Mouse (Mus musculus) ES-E14 (cell line): ENCODE results near the gene Carmil1. TPM values are rescaled to one million over a fixed set of nuclear protein-coding genes. Genes with fewer than 3 reads are reported as not detected.

Source experiments
- DNase-seq: peaks from one replicate; pipeline ENCODE4 v3.0.0-alpha.2; 2013; ENCODE audit warnings: low read depth, low spot score
- H3K27ac ChIP-seq: 2 replicates; pipeline ENCODE4 v1.5.1; 2012; ENCODE audit warnings: low read depth, mild to moderate bottlenecking, low read length, moderate library complexity, mixed read lengths; ENCODE audit not compliant: poor library complexity, insufficient read depth, severe bottlenecking
- H3K36me3 ChIP-seq: 2 replicates; pipeline ENCODE4 v1.6.1; 2012; ENCODE audit warnings: mild to moderate bottlenecking, low read length, moderate library complexity, mixed read lengths; ENCODE audit not compliant: control insufficient read depth, poor library complexity, insufficient read depth, severe bottlenecking
- H3K4me1 ChIP-seq, 2 experiments: fragments of 150-350 bp in 1 of 2; sonication (generic) in 1 of 2; 2 replicates each; pipeline ENCODE4 v1.6.1; 2012; ENCODE audit warnings: low read length in 2 of 2, mild to moderate bottlenecking in 1 of 2, mixed read lengths in 1 of 2; ENCODE audit not compliant: control insufficient read depth in 2 of 2, insufficient read depth in 2 of 2, poor library complexity in 1 of 2
- H3K4me3 ChIP-seq, 2 experiments: fragments of 150-350 bp in 1 of 2; sonication (generic) in 1 of 2; 2 replicates each; pipeline ENCODE4 v1.5.1; 2012; ENCODE audit warnings: low read length in 2 of 2, low read depth in 1 of 2, mild to moderate bottlenecking in 1 of 2, mixed read lengths in 1 of 2; ENCODE audit not compliant: insufficient read depth in 1 of 2, poor library complexity in 1 of 2, severe bottlenecking in 1 of 2
- H3K9ac ChIP-seq: 2 replicates; pipeline ENCODE4 v1.6.1; 2012; ENCODE audit warnings: low read depth, mild to moderate bottlenecking, low read length, mixed read lengths; ENCODE audit not compliant: poor library complexity, insufficient read depth, severe bottlenecking
- H3K9me3 ChIP-seq: fragments of 150-350 bp; sonication (generic); 2 replicates; pipeline ENCODE4 v1.6.1; 2012; ENCODE audit warnings: low read depth, mild to moderate bottlenecking, low read length; ENCODE audit not compliant: control insufficient read depth, insufficient read depth
- CHD2 ChIP-seq: IDR thresholded peaks from 2 replicates; pipeline ENCODE4 v1.6.1; 2014; ENCODE audit warnings: mild to moderate bottlenecking, low read depth, low read length, inconsistent platforms
- HCFC1 ChIP-seq: IDR thresholded peaks from 2 replicates; pipeline ENCODE4 v1.6.1; 2012; ENCODE audit warnings: low read length, inconsistent platforms, borderline replicate concordance; ENCODE audit not compliant: insufficient read depth
- MAFK ChIP-seq: IDR thresholded peaks from 2 replicates; pipeline ENCODE4 v1.6.1; 2014; ENCODE audit warnings: mild to moderate bottlenecking, low read depth, low read length, inconsistent platforms; ENCODE audit not compliant: insufficient read depth
- ZC3H11A ChIP-seq: IDR thresholded peaks from 2 replicates; pipeline ENCODE4 v1.6.1; 2012; ENCODE audit warnings: low read depth, mild to moderate bottlenecking, inconsistent platforms, low read length, borderline replicate concordance
- ZNF384 ChIP-seq: IDR thresholded peaks from 2 replicates; pipeline ENCODE4 v1.6.1; 2012; ENCODE audit warnings: low read depth, low read length, inconsistent platforms
- in situ Hi-C, 2 experiments: fragments of 600-800 bp; cut with MboI; formaldehyde crosslinking; loops; one replicate each; pipeline ENCODE4 v1.15.1; 2025; ENCODE audit warnings: low sequenced_read_pairs in 2 of 2, inconsistent platforms in 1 of 2; ENCODE audit not compliant: unreplicated experiment in 2 of 2
- total RNA-seq: library from RNA; depleted of rRNA; stranded (reverse); fragments of 300-350 nt; gene quantifications from 2 replicates; pipeline ENCODE4 v1.2.3, GENCODE M21; 2012

Carmil1 gene
- total RNA-seq, 1 experiment = 17.0 TPM

- H3K36me3 ChIP-seq = no peaks in the 10 kb centered on the region; the same call in 1 of the 2 replicates
- H3K4me1 ChIP-seq = no peaks in the 10 kb centered on the region
- no peak for DNase-seq
- H3K27ac ChIP-seq = no peak overlapping the region
- no peaks in the 10 kb centered on the region for H3K9me3 ChIP-seq
- TF ChIP-seq MAFK = no peak
- no peak for TF ChIP-seq ZNF384
- TF ChIP-seq CHD2 = no peak
- TF ChIP-seq HCFC1 = no peak
- TF ChIP-seq ZC3H11A = no peak
- H3K9ac ChIP-seq = no peak overlapping the region
- in situ Hi-C loops = no loop called here
- no peak overlapping the region for H3K4me3 ChIP-seq
Measured at GRCm38 (mm10) chr13:24048611-24049010, 232.0 kb downstream of the Carmil1 start.

- in situ Hi-C loops = no loop called here
- TF ChIP-seq ZC3H11A = no peak
- TF ChIP-seq CHD2 = no peak
- no peak for TF ChIP-seq MAFK
- TF ChIP-seq HCFC1 = no peak
- no peak for TF ChIP-seq ZNF384
- Histone ChIP-seq H3K27ac (no peak overlapping the region), H3K9ac (no peak overlapping the region), H3K36me3 (no peaks in the 10 kb centered on the region; the same call in 1 of the 2 replicates), H3K4me1 (no peaks in the 10 kb centered on the region), H3K4me3 (no peak overlapping the region), H3K9me3 (no peaks in the 10 kb centered on the region)
- DNase-seq = no peak
Measured at GRCm38 (mm10) chr13:24045271-24045670, 235.3 kb downstream of the Carmil1 start.

GRCm38 (mm10) chr13:24040221-24040620 lies 240.4 kb downstream of the Carmil1 start:
- Histone ChIP-seq H3K36me3 (no peaks in the 10 kb centered on the region; the same call in 1 of the 2 replicates), H3K4me3 (no peak overlapping the region), H3K4me1 (no peaks in the 10 kb centered on the region), H3K27ac (no peak overlapping the region), H3K9me3 (no peaks in the 10 kb centered on the region), H3K9ac (no peak overlapping the region)
- in situ Hi-C loops = no loop called here
- DNase-seq = no peak
- no peak for TF ChIP-seq ZC3H11A
- no peak for TF ChIP-seq HCFC1
- no peak for TF ChIP-seq ZNF384
- TF ChIP-seq CHD2 = no peak
- no peak for TF ChIP-seq MAFK

GRCm38 (mm10) chr13:24037502-24037901 lies 243.1 kb downstream of the Carmil1 start:
- Histone ChIP-seq H3K9ac (no peak overlapping the region), H3K4me1 (no peaks in the 10 kb centered on the region), H3K36me3 (no peaks in the 10 kb centered on the region; the same call in 1 of the 2 replicates), H3K4me3 (no peak overlapping the region), H3K9me3 (no peaks in the 10 kb centered on the region), H3K27ac (no peak overlapping the region)
- TF ChIP-seq MAFK = no peak
- no peak for TF ChIP-seq CHD2
- TF ChIP-seq HCFC1 = no peak
- TF ChIP-seq ZC3H11A = no peak
- no peak for TF ChIP-seq ZNF384
- in situ Hi-C loops = no loop called here
- no peak for DNase-seq

GRCm38 (mm10) chr13:24036150-24036549 lies 244.4 kb downstream of the Carmil1 start:
- TF ChIP-seq ZNF384 (no peak), MAFK (no peak), ZC3H11A (no peak), HCFC1 (no peak), CHD2 (no peak)
- no peak for DNase-seq
- Histone ChIP-seq H3K9ac (no peak overlapping the region), H3K4me1 (no peaks in the 10 kb centered on the region), H3K9me3 (no peaks in the 10 kb centered on the region), H3K36me3 (no peaks in the 10 kb centered on the region; the same call in 1 of the 2 replicates), H3K27ac (no peak overlapping the region), H3K4me3 (no peak overlapping the region)
- in situ Hi-C loops = no loop called here
